Mouse (Mus musculus) spleen, adult 18-20 months (tissue): ENCODE results near the gene Endog.
"Not testable (repeated sequence)": the region's sequence is repeated elsewhere in the genome, so short reads cannot be mapped to it uniquely, and the experiment has no call there.

Experiments
- DNase-seq, 2 experiments: peaks; one replicate each; pipeline ENCODE4 v3.0.0; 2022; ENCODE audit warnings: mixed read lengths in 2 of 2

Gene Endog

GRCm38 (mm10) chr2:30171371-30171996 is at the start of gene Endog:
Gene Endog (plus strand): TSS chr2:30171493.
- DNase-seq = peak; percentile 77 to 81

GRCm38 (mm10) chr2:30122766-30123165 is 48.5 kb upstream of the Endog start:
- no peak for DNase-seq

GRCm38 (mm10) chr2:30123729-30124471 is 47.4 kb upstream of the Endog start:
- DNase-seq = no peak

GRCm38 (mm10) chr2:30124472-30125274 is 46.6 kb upstream of the Endog start, which contains the start of gene Zer1:
Gene Zer1 (minus strand): TSS chr2:30124585.
- DNase-seq = peak; percentile 87 to 89

GRCm38 (mm10) chr2:30128789-30129188 is 42.5 kb upstream of the Endog start:
- no peak for DNase-seq

GRCm38 (mm10) chr2:30130156-30130555 is 41.1 kb upstream of the Endog start:
- DNase-seq = no peak

GRCm38 (mm10) chr2:30131240-30131639 is 40.1 kb upstream of the Endog start:
- DNase-seq = not testable (repeated sequence)

GRCm38 (mm10) chr2:30132801-30133612 is 38.3 kb upstream of the Endog start:
- no peak for DNase-seq

GRCm38 (mm10) chr2:30133613-30134377 is 37.5 kb upstream of the Endog start, which contains the start of gene Tbc1d13:
Gene Tbc1d13 (plus strand): TSS chr2:30133746.
- DNase-seq = peak; percentile 99 to 100

- DNase-seq = no peak
These were observed 36.9 kb upstream of the Endog start for GRCm38 (mm10) chr2:30134378-30134711.

- DNase-seq = no peak
These were observed 36.2 kb upstream of the Endog start for GRCm38 (mm10) chr2:30134928-30135620.

GRCm38 (mm10) chr2:30136458-30136857 is 34.8 kb upstream of the Endog start:
- no peak for DNase-seq

GRCm38 (mm10) chr2:30140021-30140420 is 31.3 kb upstream of the Endog start:
- DNase-seq = not testable (repeated sequence)

- no peak for DNase-seq
These were observed 26.9 kb upstream of the Endog start for GRCm38 (mm10) chr2:30144436-30144835.

GRCm38 (mm10) chr2:30147466-30147865 is 23.8 kb upstream of the Endog start:
- DNase-seq = no peak

- no peak for DNase-seq
These were observed 19.5 kb upstream of the Endog start for GRCm38 (mm10) chr2:30151840-30152239.

- DNase-seq = no peak
These were observed 18.7 kb upstream of the Endog start for GRCm38 (mm10) chr2:30152616-30153015.

GRCm38 (mm10) chr2:30159871-30160270 is 11.4 kb upstream of the Endog start:
- DNase-seq = not testable (repeated sequence)

GRCm38 (mm10) chr2:30161809-30162208 is 9.5 kb upstream of the Endog start:
- no peak for DNase-seq

GRCm38 (mm10) chr2:30164340-30164932 is 6.9 kb upstream of the Endog start:
- DNase-seq = no peak

GRCm38 (mm10) chr2:30166677-30167076 is 4.6 kb upstream of the Endog start:
- no peak for DNase-seq
